Mouse (Mus musculus) embryonic facial prominence, embryonic 11.5 days (tissue): Measurements from ENCODE around the gene Cc2d1a. TPM values are rescaled to one million over a fixed set of nuclear protein-coding genes. Genes with fewer than 3 reads are reported as not detected.

Source experiments
- ATAC-seq: fragments of 200-750 bp; cut with Nextera tagmentation; replicated peaks from 2 replicates; pipeline ENCODE4 v1.8.0; 2017; ENCODE audit warnings: low read depth; ENCODE audit not compliant: insufficient number of reproducible peaks, low FRiP score, low TSS enrichment
- DNase-seq: peaks from one replicate; pipeline ENCODE4 v3.0.0-alpha.2; 2015; ENCODE audit warnings: low spot score
- H3K27ac ChIP-seq: fragments of 300-500 bp; sonication (generic); replicated peaks from 2 replicates; pipeline ENCODE4 v1.5.1; 2014; ENCODE audit warnings: mild to moderate bottlenecking, low read depth, low read length, control low read depth
- H3K27me3 ChIP-seq: fragments of 300-500 bp; sonication (generic); 2 replicates; pipeline ENCODE4 v1.6.1; 2014; ENCODE audit warnings: mild to moderate bottlenecking, low read length, moderate library complexity, mixed read lengths; ENCODE audit not compliant: control insufficient read depth, insufficient read depth
- H3K36me3 ChIP-seq: fragments of 300-500 bp; sonication (generic); replicated peaks from 2 replicates; pipeline ENCODE4 v1.6.1; 2014; ENCODE audit warnings: low read depth, mild to moderate bottlenecking, low read length, moderate library complexity, mixed read lengths; ENCODE audit not compliant: control insufficient read depth, insufficient read depth
- H3K4me1 ChIP-seq: fragments of 300-500 bp; sonication (generic); 2 replicates; pipeline ENCODE4 v1.6.1; 2014; ENCODE audit warnings: low read length, mixed read lengths; ENCODE audit not compliant: control insufficient read depth, insufficient read depth
- H3K4me2 ChIP-seq: fragments of 300-500 bp; sonication (generic); 2 replicates; pipeline ENCODE4 v1.6.1; 2014; ENCODE audit warnings: low read depth, mild to moderate bottlenecking, control low read depth, low read length, moderate library complexity
- H3K4me3 ChIP-seq: fragments of 300-500 bp; sonication (generic); 2 replicates; pipeline ENCODE4 v1.5.1; 2014; ENCODE audit warnings: low read depth, low read length, control low read depth
- H3K9ac ChIP-seq: fragments of 300-500 bp; sonication (generic); replicated peaks from 2 replicates; pipeline ENCODE4 v1.6.1; 2014; ENCODE audit warnings: mild to moderate bottlenecking, control low read depth, low read length
- H3K9me3 ChIP-seq: fragments of 300-500 bp; sonication (generic); replicated peaks from 2 replicates; pipeline ENCODE4 v1.6.1; 2016; ENCODE audit warnings: mild to moderate bottlenecking, low read length, inconsistent platforms, mixed read lengths; ENCODE audit not compliant: control insufficient read depth
- WGBS: fragments of 180-500 bp; shearing (Covaris S2); extraction: QIAGEN DNeasy Blood & Tissue Kit; methylation state at CpG from one replicate; pipeline ENCODE4 v1.1.7; 2014; 5-methylcytosine and 5-hydroxymethylcytosine counted together
- polyA plus RNA-seq: library from polyadenylated mRNA; unstranded; fragments of >200 nt; fragmentation: Nextera tagmentation; extraction: Ambion mirVana; gene quantifications from 2 replicates; pipeline ENCODE4 v1.2.1, GENCODE M21; 2014

Cc2d1a gene
- polyA plus RNA-seq, 1 experiment from 2014 or later: 9.5 TPM

- no peak overlapping the region for H3K9ac ChIP-seq
- no peak overlapping the region for H3K4me3 ChIP-seq
- WGBS: 90% methylated on average over 3 of the region's 3 CpGs
- H3K4me1 ChIP-seq: no peaks in the 10 kb centered on the region
- no peak for DNase-seq
- no peaks in the 10 kb centered on the region for H3K27me3 ChIP-seq
- no peak overlapping the region for H3K27ac ChIP-seq
- peaks cover 13% of the 10 kb centered on the region for H3K36me3 ChIP-seq
- no peak for ATAC-seq
- H3K4me2 ChIP-seq: no peak overlapping the region
- H3K9me3 ChIP-seq: no peaks in the 10 kb centered on the region
Measured at GRCm38 (mm10) chr8:84137848-84138247, 9.9 kb downstream of the Cc2d1a start.

GRCm38 (mm10) chr8:84132225-84132624 lies 15.5 kb downstream of the Cc2d1a start:
- Histone ChIP-seq H3K27ac (no peak overlapping the region), H3K27me3 (no peaks in the 10 kb centered on the region), H3K4me1 (no peaks in the 10 kb centered on the region), H3K9ac (no peak overlapping the region), H3K9me3 (no peaks in the 10 kb centered on the region), H3K36me3 (peaks cover 12% of the 10 kb centered on the region), H3K4me2 (no peak overlapping the region), H3K4me3 (no peak overlapping the region)
- ATAC-seq (no peak), DNase-seq (no peak)
- 88% methylated on average over 8 of the region's 8 CpGs for WGBS

- Histone ChIP-seq H3K9me3 (no peaks in the 10 kb centered on the region), H3K36me3 (peaks cover 9% of the 10 kb centered on the region), H3K27ac (no peak overlapping the region), H3K9ac (no peak overlapping the region; the same call in 1 of the 2 replicates), H3K27me3 (no peaks in the 10 kb centered on the region), H3K4me3 (no peak overlapping the region), H3K4me2 (no peak overlapping the region), H3K4me1 (no peaks in the 10 kb centered on the region)
- 43% methylated on average over 30 of the region's 30 CpGs for WGBS
- ATAC-seq (no peak), DNase-seq (no peak)
Measured at GRCm38 (mm10) chr8:84130806-84131205, 16.9 kb downstream of the Cc2d1a start.

GRCm38 (mm10) chr8:84128277-84128676 lies 19.5 kb downstream of the Cc2d1a start:
- Histone ChIP-seq H3K4me3 (no peak overlapping the region), H3K9me3 (no peaks in the 10 kb centered on the region), H3K4me1 (no peaks in the 10 kb centered on the region), H3K36me3 (peaks cover 4% of the 10 kb centered on the region), H3K27me3 (no peaks in the 10 kb centered on the region), H3K9ac (no peak overlapping the region; the same call in 1 of the 2 replicates), H3K4me2 (no peak overlapping the region), H3K27ac (no peak overlapping the region)
- DNase-seq (no peak), ATAC-seq (no peak)
- 78% methylated on average over 8 of the region's 8 CpGs for WGBS

GRCm38 (mm10) chr8:84127202-84127901 lies 20.4 kb downstream of the Cc2d1a start:
- DNase-seq (no peak), ATAC-seq (peak; percentile 11; the same call in 1 of the 2 replicates)
- WGBS: 61% methylated on average over 17 of the region's 17 CpGs
- Histone ChIP-seq H3K36me3 (no peaks in the 10 kb centered on the region; the same call in 1 of the 2 replicates), H3K9ac (no peak overlapping the region), H3K27me3 (no peaks in the 10 kb centered on the region), H3K27ac (no peak overlapping the region), H3K4me3 (no peak overlapping the region), H3K9me3 (no peaks in the 10 kb centered on the region), H3K4me1 (no peaks in the 10 kb centered on the region), H3K4me2 (no peak overlapping the region)

GRCm38 (mm10) chr8:84126742-84127141 lies 21.0 kb downstream of the Cc2d1a start:
- Histone ChIP-seq H3K9me3 (no peaks in the 10 kb centered on the region), H3K4me3 (no peak overlapping the region), H3K4me1 (no peaks in the 10 kb centered on the region), H3K4me2 (no peak overlapping the region), H3K27ac (no peak overlapping the region), H3K27me3 (no peaks in the 10 kb centered on the region), H3K36me3 (no peaks in the 10 kb centered on the region; the same call in 1 of the 2 replicates), H3K9ac (no peak overlapping the region)
- DNase-seq: no peak
- ATAC-seq: no peak
- WGBS: 85% methylated on average over 2 of the region's 2 CpGs

- H3K9me3 ChIP-seq: no peaks in the 10 kb centered on the region
- ATAC-seq (no peak), DNase-seq (no peak)
- H3K9ac ChIP-seq: no peak within 1 kb of the TSS
- no peaks in the 10 kb centered on the region for H3K27me3 ChIP-seq
- no peak within 1 kb of the TSS for H3K4me2 ChIP-seq
- H3K27ac ChIP-seq: no peak within 1 kb of the TSS
- no peaks in the 10 kb centered on the region for H3K36me3 ChIP-seq
- no peaks in the 10 kb centered on the region for H3K4me1 ChIP-seq
- 48% methylated on average over 9 of the region's 9 CpGs for WGBS
- H3K4me3 ChIP-seq: no peak within 1 kb of the TSS
Measured at GRCm38 (mm10) chr8:84125656-84126055, 22.1 kb downstream of the Cc2d1a start, which contains the start of gene Podnl1. Gene Podnl1 (plus strand): TSS chr8:84125989.

GRCm38 (mm10) chr8:84122151-84122550 lies 25.6 kb downstream of the Cc2d1a start:
- DNase-seq (no peak), ATAC-seq (no peak)
- Histone ChIP-seq H3K4me1 (no peaks in the 10 kb centered on the region), H3K9me3 (no peaks in the 10 kb centered on the region), H3K4me3 (no peak overlapping the region), H3K36me3 (no peaks in the 10 kb centered on the region), H3K4me2 (no peak overlapping the region), H3K27me3 (no peaks in the 10 kb centered on the region), H3K9ac (no peak overlapping the region), H3K27ac (no peak overlapping the region)
- WGBS: 87% methylated on average over 3 of the region's 3 CpGs
